8 mouse cellular contexts compared by ENCODE assay signal in genomic region chr13:117235530-117236212, GRCm38 (mm10). TPM values are rescaled to one million over a fixed set of nuclear protein-coding genes. Genes with fewer than 3 reads are reported as not detected.
DNase-seq lines count a peak whose midpoint lies in the region; ATAC-seq lines count a peak whose summit lies in the region.

No protein-coding gene starts in this region.

- WGBS in neural tube, embryonic 15.5 days, result 39% methylated on average over 11 of the region's 11 CpGs
- 42% methylated on average over 11 of the region's 11 CpGs for WGBS in limb, embryonic 11.5 days
- 62% methylated on average over 11 of the region's 11 CpGs for WGBS in midbrain, embryonic 11.5 days

- H3K36me3 ChIP-seq in neural tube, embryonic 15.5 days, result no peaks in the 10 kb centered on the region
- no peaks in the 10 kb centered on the region for H3K36me3 ChIP-seq in limb, embryonic 11.5 days (ENCODE audit: control insufficient read depth, insufficient read depth, low read length)
- no peaks in the 10 kb centered on the region for H3K36me3 ChIP-seq in midbrain, embryonic 11.5 days (ENCODE audit: control insufficient read depth, insufficient read depth, low read length)

- H3K4me2 ChIP-seq in neural tube, embryonic 15.5 days, result no peak overlapping the region
- no peak overlapping the region; the same call in 1 of the 2 replicates for H3K4me2 ChIP-seq in limb, embryonic 11.5 days (ENCODE audit: low read depth, severe bottlenecking)
- H3K4me2 ChIP-seq in midbrain, embryonic 11.5 days, result no peak overlapping the region

- no peak overlapping the region for H3K27ac ChIP-seq in neural tube, embryonic 15.5 days (replicated peaks)
- H3K27ac ChIP-seq in limb, embryonic 11.5 days (replicated peaks; ENCODE audit: low read depth, low read length), result no peak overlapping the region; the same call in 1 of the 2 replicates
- H3K27ac ChIP-seq in midbrain, embryonic 11.5 days (ENCODE audit: low read depth, low read length), result peak overlapping the region; percentile 20; the same call in 1 of the 2 replicates

- H3K4me1 ChIP-seq in neural tube, embryonic 15.5 days, result peaks cover 9% of the 10 kb centered on the region; the same call in 1 of the 2 replicates
- H3K4me1 ChIP-seq in limb, embryonic 11.5 days (ENCODE audit: control insufficient read depth, insufficient read depth, low read length), result peaks cover 5% of the 10 kb centered on the region; the same call in 1 of the 2 replicates
- H3K4me1 ChIP-seq in midbrain, embryonic 11.5 days (ENCODE audit: control insufficient read depth, insufficient read depth, low read length), result no peaks in the 10 kb centered on the region

- no peak for ATAC-seq in neural tube, embryonic 15.5 days (ENCODE audit: low FRiP score)
- peak; percentile 86 for ATAC-seq in granulocyte monocyte progenitor cell, adult 5-6 weeks (replicated peaks; ENCODE audit: poor library complexity, severe bottlenecking)
- ATAC-seq in limb, embryonic 11.5 days (ENCODE audit: insufficient number of reproducible peaks, low FRiP score, low TSS enrichment, low read depth), result peak; percentile 82
- ATAC-seq in midbrain, embryonic 11.5 days (ENCODE audit: low FRiP score), result peak; percentile 89

- peak; percentile 73 for DNase-seq in neural tube, embryonic 10.5 days (ENCODE audit: extremely low spot score, low spot score)
- DNase-seq in cerebellum, postnatal 25 days, result peak; percentile 73 to 76
- DNase-seq in limb, embryonic 11.5 days (ENCODE audit: low spot score), result peak; percentile 67
- peak; percentile 88 for DNase-seq in midbrain, embryonic 11.5 days (ENCODE audit: low spot score, missing footprints)
- no peak for DNase-seq in testis, postnatal 14 days (ENCODE audit: low spot score)
- DNase-seq in T-cell, adult 2 months (ENCODE audit: low spot score), result no peak

- no peak overlapping the region for H3K9ac ChIP-seq in neural tube, embryonic 15.5 days (replicated peaks)
- no peak overlapping the region for H3K9ac ChIP-seq in limb, embryonic 11.5 days (ENCODE audit: low read length)
- H3K9ac ChIP-seq in midbrain, embryonic 11.5 days (ENCODE audit: low read length), result no peak overlapping the region

- no peaks in the 10 kb centered on the region for H3K27me3 ChIP-seq in neural tube, embryonic 15.5 days (replicated peaks)
- no peaks in the 10 kb centered on the region for H3K27me3 ChIP-seq in limb, embryonic 11.5 days (ENCODE audit: control insufficient read depth, insufficient read depth, low read length)
- H3K27me3 ChIP-seq in midbrain, embryonic 11.5 days (ENCODE audit: control insufficient read depth, insufficient read depth, low read length), result no peaks in the 10 kb centered on the region

- H3K4me3 ChIP-seq in neural tube, embryonic 15.5 days (replicated peaks), result no peak overlapping the region
- H3K4me3 ChIP-seq in limb, embryonic 11.5 days (ENCODE audit: low read depth, low read length), result no peak overlapping the region
- H3K4me3 ChIP-seq in midbrain, embryonic 11.5 days (ENCODE audit: low read depth, low read length), result no peak overlapping the region

- no peaks in the 10 kb centered on the region for H3K9me3 ChIP-seq in neural tube, embryonic 15.5 days (replicated peaks)
- H3K9me3 ChIP-seq in limb, embryonic 11.5 days (ENCODE audit: control insufficient read depth, low read length), result no peaks in the 10 kb centered on the region
- no peaks in the 10 kb centered on the region for H3K9me3 ChIP-seq in midbrain, embryonic 11.5 days (ENCODE audit: control insufficient read depth, low read length)

RNA-seq across cellular contexts. Expression of gene Gm17509, which starts 14.8 kb away (rescaled TPM):
- polyA plus RNA-seq in neural tube, embryonic 15.5 days (2015; fragmentation: Nextera tagmentation; extraction: Ambion mirVana), result 0.47 and 0.50 TPM in 2 replicates
- total RNA-seq in granulocyte monocyte progenitor cell, adult 5-6 weeks (2014; fragmentation: Nextera tagmentation), result not detected in 2 replicates
- total RNA-seq in granulocyte monocyte progenitor cell, adult 5-6 weeks (2017), result 0.17 and 0.82 TPM in 2 replicates
- 0.17 and 0.41 TPM in 2 replicates for polyA plus RNA-seq in limb, embryonic 11.5 days (2014; fragmentation: Nextera tagmentation; extraction: Ambion mirVana)
- polyA plus RNA-seq in midbrain, embryonic 11.5 days (2014; fragmentation: Nextera tagmentation; extraction: Ambion mirVana), result 0.68 and 0.94 TPM in 2 replicates

RNA-seq across cellular contexts. Expression of gene Emb, which starts 27.3 kb away (rescaled TPM):
- 13.7 and 20.0 TPM in 2 replicates for polyA plus RNA-seq in neural tube, embryonic 15.5 days (2015; fragmentation: Nextera tagmentation; extraction: Ambion mirVana)
- 367 and 442 TPM in 2 replicates for total RNA-seq in granulocyte monocyte progenitor cell, adult 5-6 weeks (2014; fragmentation: Nextera tagmentation)
- total RNA-seq in granulocyte monocyte progenitor cell, adult 5-6 weeks (2017), result 642 and 682 TPM in 2 replicates
- polyA plus RNA-seq in limb, embryonic 11.5 days (2014; fragmentation: Nextera tagmentation; extraction: Ambion mirVana), result 38.7 and 39.9 TPM in 2 replicates
- 39.3 and 39.9 TPM in 2 replicates for polyA plus RNA-seq in midbrain, embryonic 11.5 days (2014; fragmentation: Nextera tagmentation; extraction: Ambion mirVana)

Comparison
In these comparisons a context has a peak if more than half of its experiments do, and no peak if none do; other contexts are left out.
1. DNase-seq: peak in neural tube, embryonic 10.5 days (single experiment), cerebellum, postnatal 25 days (2 of 2), limb, embryonic 11.5 days (single experiment) and midbrain, embryonic 11.5 days (single experiment); none in testis, postnatal 14 days (single experiment) and T-cell, adult 2 months (single experiment).